Mouse (Mus musculus) gastrocnemius, postnatal 36 days (tissue): ENCODE results near the gene Cpeb3. TPM values are rescaled to one million over a fixed set of nuclear protein-coding genes. Genes with fewer than 3 reads are reported as not detected.
A peak's percentile ranks its signal among the peaks of the same experiment; 100 is the strongest.
"Not testable (repeated sequence)": the region's sequence is repeated elsewhere in the genome, so short reads cannot be mapped to it uniquely, and the experiment has no call there.

Source experiments
- DNase-seq, 2 experiments: peaks; one replicate each; pipeline ENCODE4 v3.0.0; 2022
- intact Hi-C: fragments of 180-260 bp; cut with DNase I; formaldehyde crosslinking; loops from one replicate; pipeline ENCODE4 v1.15.1; 2025
- total RNA-seq, 2 experiments: library from RNA; stranded (reverse); gene quantifications; 2 replicates each; pipeline ENCODE4 v1.2.3; 2021

Gene Cpeb3
- total RNA-seq, 2 experiments from 2014 or later: 47.6 to 50.2 TPM

GRCm38 (mm10) chr19:37095666-37096330, 112.6 kb downstream of the Cpeb3 start:
- intact Hi-C loops: no loop called here

GRCm38 (mm10) chr19:37093181-37093580, 115.2 kb downstream of the Cpeb3 start:
- DNase-seq: no peak
- intact Hi-C loops: no loop called here

More at GRCm38 (mm10) chr19:37095666-37096330, 112.6 kb downstream of the Cpeb3 start:
- no peak for DNase-seq

- intact Hi-C loops: no loop called here
Measured at GRCm38 (mm10) chr19:37090146-37091061, 118.0 kb downstream of the Cpeb3 start.

GRCm38 (mm10) chr19:37088043-37088748, 120.2 kb downstream of the Cpeb3 start:
- no peak for DNase-seq
- intact Hi-C loops: no loop called here

More at GRCm38 (mm10) chr19:37090146-37091061, 118.0 kb downstream of the Cpeb3 start:
- no peak for DNase-seq

- intact Hi-C loops: no loop called here
- DNase-seq: no peak
Measured at GRCm38 (mm10) chr19:37084546-37084945, 123.9 kb downstream of the Cpeb3 start.

- no peak for DNase-seq
- intact Hi-C loops: no loop called here
Measured at GRCm38 (mm10) chr19:37081467-37081866, 126.9 kb downstream of the Cpeb3 start.

GRCm38 (mm10) chr19:37079151-37079550, 129.2 kb downstream of the Cpeb3 start:
- no peak for DNase-seq
- intact Hi-C loops: no loop called here

GRCm38 (mm10) chr19:37078571-37078970, 129.8 kb downstream of the Cpeb3 start:
- intact Hi-C loops: no loop called here
- peak in 1 of 2 experiments; percentile 18 for DNase-seq

GRCm38 (mm10) chr19:37078064-37078463, 130.3 kb downstream of the Cpeb3 start:
- DNase-seq: peak; percentile 49 to 57
- intact Hi-C loops: no loop called here

GRCm38 (mm10) chr19:37077258-37077657, 131.1 kb downstream of the Cpeb3 start:
- intact Hi-C loops, DNase-seq: not testable (repeated sequence)

- intact Hi-C loops: no loop called here
- no peak for DNase-seq
Measured at GRCm38 (mm10) chr19:37076646-37077045, 131.8 kb downstream of the Cpeb3 start.

GRCm38 (mm10) chr19:37076116-37076515, 132.3 kb downstream of the Cpeb3 start:
- intact Hi-C loops: no loop called here
- DNase-seq: no peak

- DNase-seq: no peak
- intact Hi-C loops: no loop called here
Measured at GRCm38 (mm10) chr19:37075690-37076089, 132.7 kb downstream of the Cpeb3 start.

GRCm38 (mm10) chr19:37074726-37075125, 133.7 kb downstream of the Cpeb3 start:
- no peak for DNase-seq
- intact Hi-C loops: no loop called here

- no peak for DNase-seq
- intact Hi-C loops: no loop called here
Measured at GRCm38 (mm10) chr19:37074276-37074675, 134.1 kb downstream of the Cpeb3 start.

GRCm38 (mm10) chr19:37072871-37073629, 135.4 kb downstream of the Cpeb3 start:
- DNase-seq: no peak
- intact Hi-C loops: no loop called here

- no peak for DNase-seq
- intact Hi-C loops: no loop called here
Measured at GRCm38 (mm10) chr19:37069243-37069642, 139.2 kb downstream of the Cpeb3 start.

GRCm38 (mm10) chr19:37060078-37060477, 148.3 kb downstream of the Cpeb3 start:
- intact Hi-C loops: no loop called here
- DNase-seq: no peak

- DNase-seq: peak in 1 of 2 experiments; percentile 40
Measured at GRCm38 (mm10) chr19:37059623-37060022, 148.8 kb downstream of the Cpeb3 start.

More at GRCm38 (mm10) chr19:37059623-37060022, 148.8 kb downstream of the Cpeb3 start:
- intact Hi-C loops: loop anchor here (10.0 kb wide), 1 partner anchor 115 kb away; no protein-coding TSS in a partner anchor
